Mouse (Mus musculus) hindbrain, embryonic 11.5 days (tissue): Measurements from ENCODE around the gene Xrcc5. TPM values are rescaled to one million over a fixed set of nuclear protein-coding genes. Genes with fewer than 3 reads are reported as not detected.
A peak's percentile ranks its signal among the peaks of the same experiment; 100 is the strongest.

ENCODE experiments used
- ATAC-seq: fragments of 200-750 bp; cut with Nextera tagmentation; 2 replicates; pipeline ENCODE4 v1.8.0; 2017; ENCODE audit warnings: mild to moderate bottlenecking, moderate TSS enrichment, moderate library complexity; ENCODE audit not compliant: low FRiP score
- DNase-seq: peaks from one replicate; pipeline ENCODE4 v3.0.0-alpha.2; 2015; ENCODE audit warnings: low spot score
- H3K27ac ChIP-seq: fragments of 300-500 bp; sonication (generic); 2 replicates; pipeline ENCODE4 v1.5.1; 2014; ENCODE audit warnings: mild to moderate bottlenecking, low read depth, low read length
- H3K27me3 ChIP-seq: fragments of 300-500 bp; sonication (generic); 2 replicates; pipeline ENCODE4 v1.6.1; 2014; ENCODE audit warnings: mild to moderate bottlenecking, low read length, moderate library complexity, mixed read lengths; ENCODE audit not compliant: control insufficient read depth, insufficient read depth
- H3K36me3 ChIP-seq: fragments of 300-500 bp; sonication (generic); 2 replicates; pipeline ENCODE4 v1.6.1; 2014; ENCODE audit warnings: mild to moderate bottlenecking, low read length, moderate library complexity, mixed read lengths; ENCODE audit not compliant: control insufficient read depth, insufficient read depth
- H3K4me1 ChIP-seq: fragments of 300-500 bp; sonication (generic); replicated peaks from 2 replicates; pipeline ENCODE4 v1.6.1; 2014; ENCODE audit warnings: low read length, mixed read lengths; ENCODE audit not compliant: control insufficient read depth, insufficient read depth
- H3K4me2 ChIP-seq: fragments of 300-500 bp; sonication (generic); replicated peaks from 2 replicates; pipeline ENCODE4 v1.6.1; 2014; ENCODE audit warnings: mild to moderate bottlenecking, low read depth, low read length
- H3K4me3 ChIP-seq: fragments of 300-500 bp; sonication (generic); 2 replicates; pipeline ENCODE4 v1.5.1; 2014; ENCODE audit warnings: low read depth, low read length
- H3K9ac ChIP-seq: fragments of 300-500 bp; sonication (generic); 2 replicates; pipeline ENCODE4 v1.6.1; 2014; ENCODE audit warnings: low read depth, low read length
- H3K9me3 ChIP-seq: fragments of 300-500 bp; sonication (generic); 2 replicates; pipeline ENCODE4 v1.6.1; 2016; ENCODE audit warnings: low read length; ENCODE audit not compliant: control insufficient read depth
- WGBS: fragments of 180-500 bp; shearing (Covaris S2); extraction: QIAGEN DNeasy Blood & Tissue Kit; methylation state at CpG from one replicate; pipeline ENCODE4 v1.1.7; 2014; 5-methylcytosine and 5-hydroxymethylcytosine counted together
- polyA plus RNA-seq: library from polyadenylated mRNA; unstranded; fragments of >200 nt; fragmentation: Nextera tagmentation; extraction: Ambion mirVana; gene quantifications from 2 replicates; pipeline ENCODE4 v1.2.1, GENCODE M21; 2014

The Xrcc5 gene
- polyA plus RNA-seq: 53.2 and 57.5 TPM in 2 replicates

DNA sequence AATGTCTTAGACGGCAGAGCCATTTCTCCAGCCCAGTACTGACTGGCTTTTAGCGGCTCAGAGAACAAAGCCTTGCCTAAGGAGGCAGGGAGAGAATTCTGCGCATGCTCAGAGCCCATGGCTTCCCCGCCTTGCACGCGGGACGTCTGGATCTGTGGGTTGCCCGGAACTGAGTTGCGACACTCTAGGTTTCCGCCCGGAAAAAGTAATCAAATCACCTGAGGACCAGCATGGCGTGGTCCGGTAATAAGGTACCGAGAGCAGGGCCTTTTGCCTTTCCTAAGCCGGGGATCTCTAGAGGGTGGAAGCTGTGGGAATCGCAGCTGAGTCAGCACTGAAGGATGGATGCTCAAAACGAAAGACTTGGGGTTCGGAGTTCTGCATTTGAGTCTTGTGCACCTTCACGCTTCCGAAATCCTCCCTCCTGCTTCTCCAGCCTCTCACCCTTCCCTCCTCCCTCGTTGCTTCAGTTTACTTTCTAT, at the start of gene Xrcc5:
Gene Xrcc5, plus strand, starts transcription at position 105 of the 482 bp plus-strand sequence.
- 0% methylated on average over 21 of the region's 21 CpGs for WGBS
- Histone ChIP-seq H3K9me3 (no peaks in the 10 kb centered on the region), H3K4me1 (no peaks in the 10 kb centered on the region; the same call in 1 of the 2 replicates), H3K4me3 (peak within 1 kb of the TSS; percentile 53), H3K27me3 (no peaks in the 10 kb centered on the region), H3K36me3 (no peaks in the 10 kb centered on the region), H3K9ac (peak within 1 kb of the TSS; percentile 75), H3K4me2 (peak within 1 kb of the TSS; percentile 43), H3K27ac (peak within 1 kb of the TSS; percentile 82)
- peak; percentile 97 for DNase-seq
- peak; percentile 97 for ATAC-seq

DNA sequence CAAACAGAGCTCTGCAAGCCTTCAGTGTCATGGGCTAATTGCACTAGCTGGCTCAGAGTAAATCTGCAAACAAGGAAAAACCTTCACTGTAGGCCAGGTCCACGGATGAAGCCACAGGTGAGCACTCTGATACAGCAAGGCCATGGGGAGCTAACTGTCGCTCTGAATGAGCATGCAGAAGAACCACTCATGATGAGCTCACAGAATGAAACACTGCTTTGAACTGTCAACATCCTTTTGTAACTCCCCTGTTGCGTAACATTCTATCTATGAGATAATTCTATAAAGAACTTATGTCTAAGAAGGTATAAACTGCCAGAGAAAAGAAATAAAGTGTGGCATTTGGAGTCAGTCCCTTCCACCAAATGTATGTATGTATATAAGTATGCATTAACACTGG, 44.1 kb upstream of the Xrcc5 start:
- DNase-seq (no peak), ATAC-seq (no peak)
- Histone ChIP-seq H3K27ac (no peak overlapping the region), H3K36me3 (no peaks in the 10 kb centered on the region), H3K27me3 (no peaks in the 10 kb centered on the region), H3K9me3 (no peaks in the 10 kb centered on the region), H3K4me3 (no peak overlapping the region), H3K4me1 (no peaks in the 10 kb centered on the region), H3K4me2 (no peak overlapping the region), H3K9ac (no peak overlapping the region)
- 97% methylated on average over 3 of the region's 3 CpGs for WGBS

DNA sequence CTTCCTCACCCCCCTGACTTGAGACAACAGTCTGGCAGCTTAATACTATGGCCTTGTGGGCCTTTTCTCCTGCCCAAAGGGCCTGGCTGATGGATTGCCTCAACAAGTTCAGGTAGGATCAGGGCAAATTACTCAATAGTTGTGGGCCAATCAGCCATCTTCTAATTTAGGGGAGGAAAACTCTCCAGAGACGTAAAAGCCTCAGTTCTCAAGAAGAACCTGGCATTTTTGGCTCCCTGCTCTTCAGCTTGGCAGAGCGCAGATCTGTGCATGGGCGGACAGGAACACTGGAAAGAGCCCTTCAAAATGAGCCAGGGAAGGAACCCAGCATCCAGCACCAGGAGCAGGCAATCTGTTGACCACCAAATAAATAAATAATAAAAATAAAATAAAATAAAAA, 29.1 kb upstream of the Xrcc5 start:
- Histone ChIP-seq H3K27ac (no peak overlapping the region), H3K4me2 (no peak overlapping the region), H3K4me3 (no peak overlapping the region), H3K27me3 (no peaks in the 10 kb centered on the region), H3K9me3 (no peaks in the 10 kb centered on the region), H3K36me3 (no peaks in the 10 kb centered on the region), H3K9ac (no peak overlapping the region), H3K4me1 (no peaks in the 10 kb centered on the region)
- no peak for ATAC-seq
- WGBS: 94% methylated on average over 3 of the region's 3 CpGs
- DNase-seq: no peak

DNA sequence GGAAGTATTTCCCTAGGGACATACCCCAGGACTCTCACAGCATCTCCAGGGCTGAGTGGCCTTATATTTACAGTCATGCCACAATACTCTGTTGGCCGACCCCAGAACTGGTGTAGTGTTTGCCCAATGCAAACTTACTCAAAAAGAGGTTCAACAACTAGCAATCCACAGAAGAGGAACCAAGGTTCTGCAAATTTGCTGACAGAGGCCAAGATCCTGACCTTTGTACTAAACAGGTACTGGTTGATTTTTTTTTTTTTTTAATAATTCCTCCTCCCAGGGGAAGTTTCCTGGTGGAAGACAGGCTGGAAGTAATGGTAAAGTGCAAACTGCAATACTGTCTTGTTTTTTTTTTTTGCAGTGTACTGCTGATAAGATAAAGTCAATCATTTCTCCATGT, 24.6 kb upstream of the Xrcc5 start:
- WGBS: 92% methylated on average over 1 of the region's 1 CpGs
- Histone ChIP-seq H3K9ac (no peak overlapping the region), H3K9me3 (no peaks in the 10 kb centered on the region), H3K4me1 (no peaks in the 10 kb centered on the region; the same call in 1 of the 2 replicates), H3K4me2 (no peak overlapping the region), H3K27ac (no peak overlapping the region), H3K4me3 (no peak overlapping the region), H3K36me3 (no peaks in the 10 kb centered on the region), H3K27me3 (no peaks in the 10 kb centered on the region)
- ATAC-seq (no peak), DNase-seq (no peak)

DNA sequence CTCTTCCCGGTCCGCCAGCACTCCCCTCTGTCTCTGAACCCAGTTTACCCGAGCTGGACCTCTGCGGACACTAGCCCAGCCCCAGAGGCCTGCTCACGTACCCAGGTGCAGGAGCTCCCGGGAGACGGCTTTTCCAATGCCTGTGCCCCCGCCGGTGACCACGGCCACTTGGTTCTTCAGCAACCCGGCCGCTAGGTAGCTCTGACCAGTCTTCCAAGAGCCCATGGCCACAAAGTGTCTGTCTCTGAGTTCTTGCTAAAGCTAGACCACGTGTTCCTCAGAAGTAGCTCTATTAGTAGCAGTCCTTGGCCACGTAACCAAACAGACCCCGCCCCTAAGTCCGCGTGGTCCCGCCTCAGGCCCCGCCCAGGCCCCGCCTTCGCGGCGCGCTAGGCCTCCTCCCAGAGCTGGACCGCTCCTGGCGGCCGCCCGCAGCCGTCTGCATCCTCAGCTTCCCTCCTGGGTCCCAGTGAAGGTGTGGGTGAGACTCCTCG, 23.2 kb upstream of the Xrcc5 start, which contains the start of the genes Pecr and Tmem169:
Gene Pecr, minus strand, starts transcription at position 323 of the 494 bp plus-strand sequence.
Gene Tmem169, plus strand, starts transcription at position 378 of the 494 bp plus-strand sequence.
- H3K27me3 ChIP-seq: no peaks in the 10 kb centered on the region
- no peaks in the 10 kb centered on the region for H3K36me3 ChIP-seq
- DNase-seq (peak; percentile 96), ATAC-seq (peak; percentile 98)
- peak within 1 kb of the TSS; percentile 69 for H3K9ac ChIP-seq
- no peaks in the 10 kb centered on the region for H3K9me3 ChIP-seq
- peak within 1 kb of the TSS; percentile 44 for H3K4me3 ChIP-seq
- H3K27ac ChIP-seq: peak within 1 kb of the TSS; percentile 58; the same call in 1 of the 2 replicates
- peak within 1 kb of the TSS; percentile 74 for H3K4me2 ChIP-seq
- no peaks in the 10 kb centered on the region; the same call in 1 of the 2 replicates for H3K4me1 ChIP-seq
- WGBS: 0% methylated on average over 30 of the region's 30 CpGs

DNA sequence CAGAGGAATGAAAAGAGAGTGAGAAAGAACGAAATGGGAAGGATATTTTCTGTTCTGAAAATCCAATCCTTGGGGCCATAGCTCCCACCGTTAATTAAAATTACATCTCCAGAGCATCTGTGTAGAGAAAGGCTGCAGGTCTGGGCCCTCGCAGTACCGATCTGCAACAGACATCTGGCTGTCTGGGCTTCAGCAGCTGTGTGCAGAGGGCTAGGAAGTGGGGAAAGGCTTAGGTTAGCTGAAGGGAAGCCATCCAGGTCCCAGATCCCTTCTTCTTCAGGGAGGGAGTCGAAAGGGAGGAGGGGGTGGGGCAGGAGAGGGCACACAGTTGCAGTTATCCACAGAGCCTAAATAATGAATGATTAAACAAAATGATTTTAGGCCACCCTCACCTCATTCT, 22.7 kb upstream of the Xrcc5 start:
- DNase-seq (no peak), ATAC-seq (peak; percentile 63)
- no peaks in the 10 kb centered on the region for H3K36me3 ChIP-seq
- H3K4me3 ChIP-seq: peak overlapping the region; percentile 44
- H3K4me1 ChIP-seq: no peaks in the 10 kb centered on the region; the same call in 1 of the 2 replicates
- 6% methylated on average over 5 of the region's 5 CpGs for WGBS
- no peaks in the 10 kb centered on the region for H3K27me3 ChIP-seq
- peak overlapping the region; percentile 58; the same call in 1 of the 2 replicates for H3K27ac ChIP-seq
- H3K9me3 ChIP-seq: no peaks in the 10 kb centered on the region
- peak overlapping the region; percentile 74 for H3K4me2 ChIP-seq
- H3K9ac ChIP-seq: peak overlapping the region; percentile 69

DNA sequence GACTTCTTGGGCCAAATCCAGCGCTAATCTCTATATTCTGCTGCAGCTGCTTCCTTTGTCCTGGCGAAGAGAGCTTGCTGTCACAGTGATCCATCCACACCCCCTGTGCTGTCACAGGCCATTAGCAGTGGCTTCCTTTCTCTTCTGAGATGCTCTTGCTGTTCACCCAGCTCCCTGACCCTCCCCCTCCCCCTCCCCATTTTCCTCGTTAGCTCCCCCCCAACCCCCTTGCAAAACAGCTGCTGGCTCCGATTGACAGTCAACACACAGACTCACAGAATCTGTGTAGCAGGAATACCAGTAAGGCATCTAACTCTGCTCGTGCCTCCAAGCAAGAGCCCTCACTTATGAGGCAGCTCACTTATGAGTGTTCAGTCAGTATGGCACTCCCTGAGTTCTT, 20.3 kb upstream of the Xrcc5 start:
- Histone ChIP-seq H3K27ac (peak overlapping the region; percentile 86), H3K4me2 (no peak overlapping the region), H3K9ac (0 out of 2 replicates have a peak overlapping the region, but pooled peaks have one; percentile 15), H3K4me3 (no peak overlapping the region), H3K9me3 (no peaks in the 10 kb centered on the region), H3K36me3 (no peaks in the 10 kb centered on the region), H3K27me3 (no peaks in the 10 kb centered on the region), H3K4me1 (no peaks in the 10 kb centered on the region; the same call in 1 of the 2 replicates)
- WGBS: 15% methylated on average over 5 of the region's 5 CpGs
- ATAC-seq (peak; percentile 72), DNase-seq (peak; percentile 74)

DNA sequence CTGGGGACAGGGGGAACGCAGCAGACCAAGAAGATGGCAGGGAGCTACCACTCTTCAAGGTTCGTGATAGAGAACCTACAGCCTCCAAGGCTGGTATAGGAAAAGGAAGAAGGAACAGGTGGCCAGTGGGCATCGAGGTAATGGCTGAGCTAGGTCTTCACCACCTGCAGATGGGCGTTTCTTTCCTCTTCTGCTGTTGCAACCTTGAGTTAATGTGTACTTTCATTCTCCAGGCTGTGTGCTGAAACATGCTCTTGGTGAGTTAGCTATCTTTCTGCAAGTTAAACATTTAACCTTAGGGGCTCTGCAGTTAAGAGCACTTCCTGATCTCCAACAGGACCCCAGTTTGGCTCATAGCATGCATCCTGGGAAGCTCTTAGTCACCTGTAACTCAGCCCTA, 19.3 kb upstream of the Xrcc5 start:
- no peak overlapping the region for H3K4me3 ChIP-seq
- ATAC-seq (no peak), DNase-seq (no peak)
- H3K9ac ChIP-seq: no peak overlapping the region
- H3K4me2 ChIP-seq: no peak overlapping the region
- 89% methylated on average over 4 of the region's 4 CpGs for WGBS
- H3K9me3 ChIP-seq: no peaks in the 10 kb centered on the region
- no peaks in the 10 kb centered on the region; the same call in 1 of the 2 replicates for H3K4me1 ChIP-seq
- no peaks in the 10 kb centered on the region for H3K27me3 ChIP-seq
- H3K27ac ChIP-seq: no peak overlapping the region
- no peaks in the 10 kb centered on the region for H3K36me3 ChIP-seq
